Mouse (Mus musculus) neural tube, embryonic 14.5 days (tissue): ENCODE data around the gene Gmeb1. TPM values are rescaled to one million over a fixed set of nuclear protein-coding genes. Genes with fewer than 3 reads are reported as not detected.

Source experiments
- microRNA-seq: library from miRNA; unstranded; fragments of <30 nt; microRNA quantifications from one replicate; pipeline ENCODE4, GENCODE M21; 2016
- polyA plus RNA-seq: library from polyadenylated mRNA; unstranded; fragments of >200 nt; fragmentation: Nextera tagmentation; extraction: Ambion mirVana; gene quantifications from 2 replicates; pipeline ENCODE4 v1.2.1, GENCODE M21; 2014

The Gmeb1 gene
- polyA plus RNA-seq, 1 experiment from 2014 or later = 38.3 TPM

Small RNAs within 50 kb of the gene (microRNA-seq; reads per million reads assigned to microRNA genes)
- not detected for gene Gm22033

Other genes with a start within 250 kb of the Gmeb1 start
- gene Gm10300, start 186.9 kb downstream of the Gmeb1 start, polyA plus RNA-seq = not detected in 2 replicates
- 68.1 and 86.1 TPM in 2 replicates for gene Epb41, start 186.3 kb downstream of the Gmeb1 start, polyA plus RNA-seq
- gene Oprd1, start 117.1 kb downstream of the Gmeb1 start, polyA plus RNA-seq = 0.63 and 0.95 TPM in 2 replicates
- 124 and 127 TPM in 2 replicates for gene Ythdf2, start 49.3 kb downstream of the Gmeb1 start, polyA plus RNA-seq
- gene Taf12, start 12.8 kb upstream of the Gmeb1 start, polyA plus RNA-seq = 39.8 and 40.2 TPM in 2 replicates
- gene Rab42, start 41.8 kb upstream of the Gmeb1 start, polyA plus RNA-seq = 1.4 and 3.0 TPM in 2 replicates
- 66.0 and 71.9 TPM in 2 replicates for gene Trnau1ap, start 67.9 kb upstream of the Gmeb1 start, polyA plus RNA-seq
- 14.0 and 22.1 TPM in 2 replicates for gene Rcc1, start 92.0 kb upstream of the Gmeb1 start, polyA plus RNA-seq
- 7.6 and 8.8 TPM in 2 replicates for gene Phactr4, start 160.9 kb upstream of the Gmeb1 start, polyA plus RNA-seq
- gene Med18, start 202.3 kb upstream of the Gmeb1 start, polyA plus RNA-seq = 12.3 and 13.2 TPM in 2 replicates
- gene Sesn2, start 248.9 kb upstream of the Gmeb1 start, polyA plus RNA-seq = 5.9 and 7.3 TPM in 2 replicates